Mouse (Mus musculus) olfactory bulb, adult 2 months (tissue): ENCODE measurements around the gene Preb. TPM values are rescaled to one million over a fixed set of nuclear protein-coding genes. Genes with fewer than 3 reads are reported as not detected.

Source experiments
- H3K27ac ChIP-seq: fragments of 200-500 bp; 2 replicates; pipeline ENCODE4 v1.5.1; 2012; ENCODE audit warnings: low read depth, low read length; ENCODE audit not compliant: insufficient read depth
- H3K4me1 ChIP-seq: fragments of 200-500 bp; 2 replicates; pipeline ENCODE4 v1.6.1; 2012; ENCODE audit warnings: low read length; ENCODE audit not compliant: control insufficient read depth, insufficient read depth
- H3K4me3 ChIP-seq: fragments of 200-500 bp; 2 replicates; pipeline ENCODE4 v1.5.1; 2012; ENCODE audit warnings: mild to moderate bottlenecking, low read depth, low read length, moderate library complexity; ENCODE audit not compliant: insufficient read depth
- CTCF ChIP-seq: fragments of 200-500 bp; IDR thresholded peaks from 2 replicates; pipeline ENCODE4 v1.5.1; 2012; ENCODE audit warnings: low read depth, mild to moderate bottlenecking, low read length, moderate library complexity; ENCODE audit not compliant: insufficient read depth
- POLR2A ChIP-seq: fragments of 200-500 bp; IDR thresholded peaks from 2 replicates; pipeline ENCODE4 v1.6.1; 2012; ENCODE audit warnings: mild to moderate bottlenecking, low read depth, low read length, moderate library complexity; ENCODE audit not compliant: insufficient read depth
- WGBS: fragments of 180-500 bp; shearing (Covaris S2); methylation state at CpG from one replicate; pipeline ENCODE4 v1.1.7; 2018; 5-methylcytosine and 5-hydroxymethylcytosine counted together
- polyA plus RNA-seq: library from polyadenylated mRNA; stranded (reverse); fragments of >200 nt; gene quantifications from 2 replicates; pipeline ENCODE4 v1.2.4, GENCODE M21; 2012; ENCODE audit warnings: low replicate concordance; ENCODE audit not compliant: missing spikeins, insufficient read depth, insufficient read length

Gene Preb
- polyA plus RNA-seq, 1 experiment: not detected

GRCm38 (mm10) chr5:30931378-30931777 is 28.8 kb downstream of the Preb start:
- Histone ChIP-seq H3K4me1 (peaks cover 7% of the 10 kb centered on the region; the same call in 1 of the 2 replicates), H3K4me3 (no peak overlapping the region), H3K27ac (no peak overlapping the region)
- WGBS: 69% methylated on average over 4 of the region's 4 CpGs
- no peak for TF ChIP-seq CTCF
- TF ChIP-seq POLR2A: no peak

GRCm38 (mm10) chr5:30930846-30931245 is 29.3 kb downstream of the Preb start:
- Histone ChIP-seq H3K4me3 (no peak overlapping the region), H3K27ac (no peak overlapping the region), H3K4me1 (peaks cover 7% of the 10 kb centered on the region; the same call in 1 of the 2 replicates)
- WGBS: 64% methylated on average over 6 of the region's 6 CpGs
- TF ChIP-seq CTCF (no peak), POLR2A (no peak)

GRCm38 (mm10) chr5:30930121-30930520 is 30.0 kb downstream of the Preb start:
- no peak overlapping the region for H3K27ac ChIP-seq
- peaks cover 7% of the 10 kb centered on the region; the same call in 1 of the 2 replicates for H3K4me1 ChIP-seq
- 20% methylated on average over 4 of the region's 4 CpGs for WGBS
- no peak for TF ChIP-seq POLR2A
- 0 out of 2 replicates have a peak, but pooled peaks have one; percentile 15 for TF ChIP-seq CTCF
- no peak overlapping the region for H3K4me3 ChIP-seq

GRCm38 (mm10) chr5:30927945-30928529 is 32.1 kb downstream of the Preb start:
- Histone ChIP-seq H3K27ac (no peak overlapping the region), H3K4me3 (no peak overlapping the region), H3K4me1 (peaks cover 8% of the 10 kb centered on the region; the same call in 1 of the 2 replicates)
- WGBS: 44% methylated on average over 7 of the region's 7 CpGs
- TF ChIP-seq POLR2A (no peak), CTCF (no peak)

GRCm38 (mm10) chr5:30926073-30926472 is 34.1 kb downstream of the Preb start:
- H3K4me3 ChIP-seq: no peak overlapping the region
- no peak overlapping the region for H3K27ac ChIP-seq
- H3K4me1 ChIP-seq: peaks cover 19% of the 10 kb centered on the region
- 81% methylated on average over 2 of the region's 2 CpGs for WGBS
- no peak for TF ChIP-seq CTCF
- TF ChIP-seq POLR2A: no peak

- TF ChIP-seq POLR2A: no peak
- no peak for TF ChIP-seq CTCF
- no peak overlapping the region for H3K4me3 ChIP-seq
- H3K27ac ChIP-seq: no peak overlapping the region
- WGBS: 89% methylated on average over 5 of the region's 5 CpGs
- peaks cover 20% of the 10 kb centered on the region for H3K4me1 ChIP-seq
Measured at GRCm38 (mm10) chr5:30925217-30925616, 34.9 kb downstream of the Preb start.

GRCm38 (mm10) chr5:30924614-30925013 is 35.5 kb downstream of the Preb start:
- no peak overlapping the region for H3K27ac ChIP-seq
- H3K4me3 ChIP-seq: no peak overlapping the region
- no peak for TF ChIP-seq POLR2A
- peaks cover 20% of the 10 kb centered on the region for H3K4me1 ChIP-seq
- WGBS: 83% methylated on average over 8 of the region's 8 CpGs

GRCm38 (mm10) chr5:30923119-30923518 is 37.0 kb downstream of the Preb start:
- WGBS: 87% methylated on average over 6 of the region's 6 CpGs
- Histone ChIP-seq H3K4me1 (peaks cover 20% of the 10 kb centered on the region), H3K27ac (no peak overlapping the region), H3K4me3 (no peak overlapping the region)
- TF ChIP-seq CTCF (no peak), POLR2A (no peak)

GRCm38 (mm10) chr5:30922581-30923041 is 37.5 kb downstream of the Preb start:
- TF ChIP-seq CTCF (no peak), POLR2A (no peak)
- WGBS: 81% methylated on average over 10 of the region's 10 CpGs
- no peak overlapping the region for H3K4me3 ChIP-seq

More at GRCm38 (mm10) chr5:30922581-30923041, 37.5 kb downstream of the Preb start:
- Histone ChIP-seq H3K4me1 (peaks cover 20% of the 10 kb centered on the region), H3K27ac (no peak overlapping the region)
